Mouse (Mus musculus) liver, adult 2 months (tissue): ENCODE results near the gene Arhgef17. TPM values are rescaled to one million over a fixed set of nuclear protein-coding genes. Genes with fewer than 3 reads are reported as not detected.

ENCODE experiments used
- DNase-seq: peaks from one replicate; pipeline ENCODE4 v3.0.0-alpha.2; 2011; ENCODE audit warnings: low read depth, low spot score; ENCODE audit errors: extremely low read depth
- H3K27ac ChIP-seq: fragments of 200-500 bp; replicated peaks from 2 replicates; pipeline ENCODE4 v1.5.1; 2012; ENCODE audit warnings: low read depth, mild to moderate bottlenecking, control low read depth, inconsistent platforms, low read length; ENCODE audit not compliant: insufficient read depth
- H3K27me3 ChIP-seq: fragments of 200-500 bp; 2 replicates; pipeline ENCODE4 v1.6.1; 2012; ENCODE audit warnings: mild to moderate bottlenecking, moderate library complexity, low read length, inconsistent platforms; ENCODE audit not compliant: control insufficient read depth, insufficient read depth
- H3K36me3 ChIP-seq: fragments of 200-500 bp; 2 replicates; pipeline ENCODE4 v1.6.1; 2012; ENCODE audit warnings: low read length, inconsistent platforms; ENCODE audit not compliant: control insufficient read depth, insufficient read depth
- H3K4me1 ChIP-seq: fragments of 200-500 bp; 2 replicates; pipeline ENCODE4 v1.6.1; 2011; ENCODE audit warnings: low read length; ENCODE audit not compliant: control insufficient read depth, insufficient read depth
- H3K4me3 ChIP-seq: fragments of 200-500 bp; 2 replicates; pipeline ENCODE4 v1.5.1; 2011; ENCODE audit warnings: low read depth, mild to moderate bottlenecking, control low read depth, low read length, moderate library complexity; ENCODE audit not compliant: insufficient read depth
- H3K79me2 ChIP-seq: fragments of 200-500 bp; 2 replicates; pipeline ENCODE4 v1.6.1; 2012; ENCODE audit warnings: inconsistent platforms, mild to moderate bottlenecking, low read length, moderate library complexity; ENCODE audit not compliant: control insufficient read depth, insufficient read depth
- H3K9ac ChIP-seq: fragments of 200-500 bp; 2 replicates; pipeline ENCODE4 v1.6.1; 2012; ENCODE audit warnings: low read depth, mild to moderate bottlenecking, control low read depth, inconsistent platforms, low read length
- CTCF ChIP-seq: fragments of 200-500 bp; IDR thresholded peaks from 2 replicates; pipeline ENCODE4 v1.5.1; 2011; ENCODE audit warnings: low read depth, low read length, control low read depth
- POLR2A ChIP-seq: fragments of 200-500 bp; IDR thresholded peaks from 2 replicates; pipeline ENCODE4 v1.6.1; 2011; ENCODE audit warnings: low read length, control low read depth; ENCODE audit not compliant: insufficient read depth; ENCODE audit errors: extremely low read depth
- WGBS: fragments of 180-500 bp; shearing (Covaris S2); methylation state at CpG from one replicate; pipeline ENCODE4 v1.1.7; 2018; 5-methylcytosine and 5-hydroxymethylcytosine counted together
- polyA plus RNA-seq: library from polyadenylated mRNA; depleted of rRNA; stranded (reverse); fragments of >200 nt; gene quantifications from 2 replicates; pipeline ENCODE4 v1.2.3, GENCODE M21; 2012
- total RNA-seq: library from RNA; depleted of rRNA; stranded (reverse); fragments of >200 nt; gene quantifications from 2 replicates; pipeline ENCODE4 v1.2.3, GENCODE M21; 2014

The Arhgef17 gene
- total and polyA plus RNA-seq, 2 experiments: 1.2 to 1.8 TPM

DNA sequence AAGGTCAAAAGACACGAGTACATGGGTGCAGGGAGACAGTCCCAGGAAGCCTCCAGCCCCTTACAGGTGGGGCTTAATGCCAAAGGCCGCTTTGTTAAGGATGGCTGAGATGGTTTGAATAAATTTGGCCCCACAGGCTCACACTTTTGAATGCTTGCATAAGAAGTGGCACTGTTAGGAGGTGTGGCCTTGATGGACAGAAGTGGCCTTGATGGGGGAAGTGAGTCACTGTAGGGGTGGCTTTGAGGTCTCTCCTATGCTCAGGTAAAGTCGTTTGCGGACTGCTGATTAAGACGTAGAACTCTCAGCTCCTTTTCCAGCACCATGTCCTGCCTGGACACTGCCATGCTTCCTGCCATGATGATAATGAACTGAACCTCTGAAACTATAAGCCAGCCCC lies 34.1 kb downstream of the Arhgef17 start:
- H3K27me3 ChIP-seq: peaks cover 8% of the 10 kb centered on the region
- H3K36me3 ChIP-seq: no peaks in the 10 kb centered on the region
- TF ChIP-seq CTCF (no peak), POLR2A (no peak)
- H3K9ac ChIP-seq: no peak overlapping the region
- H3K4me3 ChIP-seq: no peak overlapping the region
- H3K27ac ChIP-seq: no peak overlapping the region
- H3K4me1 ChIP-seq: no peaks in the 10 kb centered on the region
- DNase-seq: no peak
- 85% methylated on average over 5 of the region's 5 CpGs for WGBS
- H3K79me2 ChIP-seq: no peaks in the 10 kb centered on the region

DNA sequence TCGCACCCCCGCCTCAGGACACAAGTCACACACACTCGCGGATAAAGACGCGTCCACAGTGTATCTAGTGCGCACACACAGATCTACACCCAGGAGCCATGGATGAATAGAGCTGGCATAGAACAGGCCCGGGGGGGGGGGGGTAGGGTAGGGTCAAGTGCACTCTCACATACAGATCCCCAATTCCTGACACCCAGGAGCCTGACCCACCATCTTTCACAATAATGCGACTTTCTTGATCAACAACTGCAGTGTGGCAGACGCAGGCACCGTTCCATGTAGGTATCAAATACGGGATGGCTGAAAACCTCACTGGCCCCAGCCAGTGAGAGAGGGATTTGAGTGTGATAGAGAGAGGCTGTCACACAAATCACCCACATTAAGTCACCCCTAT lies 37.1 kb downstream of the Arhgef17 start:
- no peak for DNase-seq
- peaks cover 8% of the 10 kb centered on the region for H3K27me3 ChIP-seq
- no peaks in the 10 kb centered on the region for H3K4me1 ChIP-seq
- WGBS: 13% methylated on average over 12 of the region's 12 CpGs
- peak overlapping the region; percentile 28; the same call in 1 of the 2 replicates for H3K4me3 ChIP-seq
- peak overlapping the region; percentile 21 for H3K9ac ChIP-seq
- H3K79me2 ChIP-seq: no peaks in the 10 kb centered on the region
- TF ChIP-seq CTCF (no peak), POLR2A (no peak)
- H3K27ac ChIP-seq: no peak overlapping the region
- no peaks in the 10 kb centered on the region for H3K36me3 ChIP-seq

DNA sequence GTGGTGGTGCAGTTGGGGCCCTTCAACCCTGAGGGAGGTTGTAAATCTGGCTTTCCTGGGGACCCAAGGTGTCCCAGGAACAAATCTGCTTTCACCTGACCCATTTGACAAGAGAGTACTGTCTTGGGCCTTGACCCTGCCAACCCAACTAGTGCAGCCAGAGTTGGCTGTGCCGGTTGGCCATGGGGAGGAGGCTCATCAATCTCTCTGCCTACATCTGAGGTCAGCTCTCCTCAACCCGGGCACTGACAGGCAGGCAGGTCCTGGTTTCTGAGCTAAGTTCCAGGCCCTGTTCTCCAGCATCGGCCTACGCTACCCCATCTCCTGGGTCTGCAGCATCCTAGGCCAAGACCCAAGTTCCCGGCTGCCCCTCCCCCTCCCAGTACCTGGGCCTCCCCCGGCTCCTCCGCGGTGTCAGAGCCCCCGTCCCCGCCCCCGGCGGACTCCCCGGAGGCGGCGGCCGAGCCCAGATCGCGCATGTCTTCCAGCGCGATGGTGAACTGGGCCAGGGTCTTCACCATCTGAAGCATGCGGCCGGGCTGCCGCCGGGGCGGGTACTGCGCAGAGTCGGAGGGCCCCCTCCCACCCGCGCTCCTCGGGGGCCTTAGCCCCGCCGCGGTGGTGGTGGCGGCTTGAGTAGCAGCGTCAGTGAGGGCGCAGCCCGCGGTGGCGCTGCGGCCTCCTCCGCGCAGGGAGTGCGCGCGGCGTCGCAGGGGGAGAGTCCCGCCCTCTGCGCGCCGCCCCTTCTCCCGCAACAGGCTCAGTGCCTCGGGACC lies 37.7 kb downstream of the Arhgef17 start:
- H3K4me1 ChIP-seq: no peaks in the 10 kb centered on the region
- DNase-seq: no peak
- H3K9ac ChIP-seq: peak overlapping the region; percentile 21
- H3K27ac ChIP-seq: no peak overlapping the region
- no peaks in the 10 kb centered on the region for H3K79me2 ChIP-seq
- 8% methylated on average over 53 of the region's 53 CpGs for WGBS
- peak overlapping the region; percentile 28; the same call in 1 of the 2 replicates for H3K4me3 ChIP-seq
- H3K36me3 ChIP-seq: no peaks in the 10 kb centered on the region
- TF ChIP-seq POLR2A: no peak
- no peak for TF ChIP-seq CTCF
- H3K27me3 ChIP-seq: peaks cover 8% of the 10 kb centered on the region

DNA sequence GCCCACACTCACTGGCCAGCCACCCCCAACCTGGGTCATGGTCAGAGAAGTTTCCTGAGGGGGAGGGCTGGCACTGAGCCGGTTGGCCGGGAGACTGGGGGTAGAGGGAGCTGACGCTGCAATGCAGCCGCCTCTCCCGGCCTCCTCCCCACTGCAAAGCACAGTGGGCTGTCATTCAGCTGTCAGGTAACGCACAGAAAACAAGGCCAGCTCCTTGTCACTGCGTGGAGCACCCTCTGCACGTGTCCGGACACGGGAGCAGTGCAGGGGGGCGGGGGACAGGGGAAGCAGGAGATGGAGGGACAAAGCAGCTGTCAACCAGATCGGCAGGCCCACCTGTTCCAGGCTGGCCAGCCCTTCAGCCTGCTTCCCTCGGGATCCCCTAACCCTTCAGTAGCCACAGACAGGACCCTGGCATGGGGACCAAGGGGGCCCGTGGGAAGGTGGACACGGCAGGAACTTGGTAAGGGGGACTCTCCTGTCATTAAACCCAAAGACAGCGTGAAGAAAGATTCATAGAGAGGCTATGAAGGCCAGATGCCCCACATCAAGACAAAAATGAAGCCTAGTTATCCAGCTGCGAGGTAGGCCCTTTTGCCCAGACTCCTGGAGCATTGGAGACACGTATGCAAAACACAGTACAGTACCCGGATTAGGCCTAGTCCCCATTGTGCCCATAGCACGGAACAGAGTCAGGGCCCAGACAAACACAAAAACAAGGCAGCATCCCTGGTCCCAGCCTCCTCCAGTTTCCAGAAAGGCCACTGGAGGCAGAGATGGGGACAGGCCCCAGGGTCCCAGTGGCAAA lies 38.5 kb downstream of the Arhgef17 start:
- peaks cover 8% of the 10 kb centered on the region for H3K27me3 ChIP-seq
- no peaks in the 10 kb centered on the region for H3K4me1 ChIP-seq
- no peak for DNase-seq
- no peak overlapping the region for H3K27ac ChIP-seq
- no peaks in the 10 kb centered on the region for H3K79me2 ChIP-seq
- no peaks in the 10 kb centered on the region for H3K36me3 ChIP-seq
- TF ChIP-seq CTCF: no peak
- no peak for TF ChIP-seq POLR2A
- H3K9ac ChIP-seq: no peak overlapping the region
- no peak overlapping the region for H3K4me3 ChIP-seq
- 73% methylated on average over 20 of the region's 20 CpGs for WGBS

DNA sequence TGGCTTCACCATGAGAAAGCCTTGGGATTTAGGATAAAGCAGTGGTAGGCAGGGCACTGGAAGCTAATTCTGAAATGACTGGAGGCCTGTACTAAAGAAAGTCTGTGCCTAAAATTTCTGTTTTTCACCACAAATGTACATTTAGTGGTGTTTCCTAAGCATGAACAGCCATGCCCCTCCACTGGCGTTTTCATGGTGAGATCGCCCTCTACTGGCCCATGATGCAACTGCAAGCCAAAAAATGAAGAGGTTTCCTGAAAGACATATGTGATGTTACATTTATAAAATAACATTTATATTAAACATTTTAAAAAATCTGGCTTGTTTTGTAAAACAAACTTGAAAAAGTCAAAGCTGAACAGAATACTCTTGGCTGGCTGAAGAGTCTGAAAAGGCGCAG lies 45.4 kb downstream of the Arhgef17 start:
- H3K27ac ChIP-seq: no peak overlapping the region
- H3K79me2 ChIP-seq: no peaks in the 10 kb centered on the region
- WGBS: 33% methylated on average over 3 of the region's 3 CpGs
- TF ChIP-seq POLR2A (no peak), CTCF (peak; percentile 72)
- H3K4me1 ChIP-seq: no peaks in the 10 kb centered on the region
- peak; percentile 24 for DNase-seq
- no peaks in the 10 kb centered on the region for H3K36me3 ChIP-seq
- no peak overlapping the region for H3K4me3 ChIP-seq
- no peak overlapping the region for H3K9ac ChIP-seq
- no peaks in the 10 kb centered on the region for H3K27me3 ChIP-seq
